Mouse (Mus musculus) midbrain, postnatal 0 days (tissue): ENCODE measurements around the gene Aip. TPM values are rescaled to one million over a fixed set of nuclear protein-coding genes. Genes with fewer than 3 reads are reported as not detected.

Experiments
- ATAC-seq: fragments of 200-750 bp; cut with Nextera tagmentation; 2 replicates; pipeline ENCODE4 v1.8.0; 2017; ENCODE audit warnings: moderate number of reproducible peaks, mild to moderate bottlenecking, moderate TSS enrichment, moderate library complexity; ENCODE audit not compliant: low FRiP score
- DNase-seq: peaks from one replicate; pipeline ENCODE4 v3.0.0-alpha.2; 2015; ENCODE audit warnings: low spot score
- H3K27ac ChIP-seq: fragments of 300-500 bp; sonication (generic); 2 replicates; pipeline ENCODE4 v1.5.1; 2014; ENCODE audit warnings: low read depth, mild to moderate bottlenecking, low read length, mixed read lengths
- H3K27me3 ChIP-seq: fragments of 300-500 bp; sonication (generic); 2 replicates; pipeline ENCODE4 v1.6.1; 2014; ENCODE audit warnings: low read length, control low read depth, mixed read lengths; ENCODE audit not compliant: insufficient read depth
- H3K36me3 ChIP-seq: fragments of 300-500 bp; sonication (generic); 2 replicates; pipeline ENCODE4 v1.6.1; 2014; ENCODE audit warnings: low read length, control low read depth, mixed read lengths; ENCODE audit not compliant: insufficient read depth
- H3K4me1 ChIP-seq: fragments of 300-500 bp; sonication (generic); 2 replicates; pipeline ENCODE4 v1.6.1; 2014; ENCODE audit warnings: mild to moderate bottlenecking, control low read depth, antibody characterized with exemption, low read length, mixed read lengths; ENCODE audit not compliant: insufficient read depth
- H3K4me2 ChIP-seq: fragments of 300-500 bp; sonication (generic); 2 replicates; pipeline ENCODE4 v1.6.1; 2014; ENCODE audit warnings: low read depth, mild to moderate bottlenecking, low read length, mixed read lengths; ENCODE audit not compliant: poor library complexity, severe bottlenecking
- H3K4me3 ChIP-seq: fragments of 300-500 bp; sonication (generic); 2 replicates; pipeline ENCODE4 v1.5.1; 2014; ENCODE audit warnings: low read depth, mild to moderate bottlenecking, low read length, moderate library complexity
- H3K9ac ChIP-seq: fragments of 300-500 bp; sonication (generic); replicated peaks from 2 replicates; pipeline ENCODE4 v1.6.1; 2014; ENCODE audit warnings: mild to moderate bottlenecking, low read length, moderate library complexity, mixed read lengths; ENCODE audit not compliant: poor library complexity, severe bottlenecking
- H3K9me3 ChIP-seq: fragments of 300-500 bp; sonication (generic); 2 replicates; pipeline ENCODE4 v1.6.1; 2016; ENCODE audit warnings: low read length, control low read depth
- CTCF ChIP-seq: IDR thresholded peaks from 2 replicates; pipeline ENCODE4 v1.5.1; 2016; ENCODE audit warnings: antibody characterized with exemption, mild to moderate bottlenecking
- WGBS: fragments of 180-500 bp; shearing (Covaris S2); extraction: QIAGEN DNeasy Blood & Tissue Kit; methylation state at CpG from one replicate; pipeline ENCODE4 v1.1.7; 2014; 5-methylcytosine and 5-hydroxymethylcytosine counted together
- polyA plus RNA-seq: library from polyadenylated mRNA; unstranded; fragments of >200 nt; fragmentation: Nextera tagmentation; extraction: Ambion mirVana; gene quantifications from 2 replicates; pipeline ENCODE4 v1.2.1, GENCODE M21; 2015
- total RNA-seq: library from RNA; depleted of rRNA; stranded (reverse); fragments of >200 nt; gene quantifications from 2 replicates; pipeline ENCODE4 v1.2.3, GENCODE M21; 2014; rRNA removed

Gene Aip
- total RNA-seq: 29.8 and 49.9 TPM in 2 replicates
- 87.7 and 97.6 TPM in 2 replicates for polyA plus RNA-seq

- peak within 1 kb of the TSS; percentile 86 for H3K9ac ChIP-seq
- TF ChIP-seq CTCF: peak; percentile 77
- WGBS: under 1% methylated on average over 62 of the region's 64 CpGs
- DNase-seq: peak; percentile 98
- H3K36me3 ChIP-seq: peaks cover 18% of the 10 kb centered on the region
- no peaks in the 10 kb centered on the region for H3K9me3 ChIP-seq
- peak within 1 kb of the TSS; percentile 58 for H3K4me2 ChIP-seq
- H3K4me3 ChIP-seq: peak within 1 kb of the TSS; percentile 76
- H3K4me1 ChIP-seq: peaks cover 12% of the 10 kb centered on the region; the same call in 1 of the 2 replicates
- H3K27ac ChIP-seq: peak within 1 kb of the TSS; percentile 75
- peak; percentile 92 for ATAC-seq
- no peaks in the 10 kb centered on the region for H3K27me3 ChIP-seq
These were observed at the start of gene Aip for GRCm38 (mm10) chr19:4125741-4126696. Aip (minus strand) TSS chr19:4125858.

- no peak overlapping the region for H3K4me3 ChIP-seq
- H3K36me3 ChIP-seq: no peaks in the 10 kb centered on the region
- H3K4me2 ChIP-seq: no peak overlapping the region
- DNase-seq: no peak
- no peak for ATAC-seq
- H3K9ac ChIP-seq: 0 out of 2 replicates have a peak overlapping the region, but pooled peaks have one; percentile 13
- H3K9me3 ChIP-seq: no peaks in the 10 kb centered on the region
- H3K27ac ChIP-seq: no peak overlapping the region
- 56% methylated on average over 11 of the region's 11 CpGs for WGBS
- H3K27me3 ChIP-seq: no peaks in the 10 kb centered on the region
- no peaks in the 10 kb centered on the region for H3K4me1 ChIP-seq
- TF ChIP-seq CTCF: peak; percentile 15; the same call in 1 of the 2 replicates
These were observed 47.3 kb upstream of the Aip start for GRCm38 (mm10) chr19:4172925-4173324.

- DNase-seq: no peak
- H3K9ac ChIP-seq: no peak overlapping the region
- TF ChIP-seq CTCF: no peak
These were observed 46.0 kb upstream of the Aip start for GRCm38 (mm10) chr19:4171393-4172290.

GRCm38 (mm10) chr19:4170723-4171392, 45.2 kb upstream of the Aip start:
- WGBS: 93% methylated on average over 10 of the region's 10 CpGs
- ATAC-seq: no peak
- no peak overlapping the region for H3K4me3 ChIP-seq
- DNase-seq: no peak
- no peaks in the 10 kb centered on the region for H3K36me3 ChIP-seq
- no peak overlapping the region for H3K4me2 ChIP-seq
- no peaks in the 10 kb centered on the region for H3K27me3 ChIP-seq
- no peaks in the 10 kb centered on the region for H3K4me1 ChIP-seq
- no peak overlapping the region for H3K9ac ChIP-seq
- no peak overlapping the region for H3K27ac ChIP-seq
- H3K9me3 ChIP-seq: no peaks in the 10 kb centered on the region
- TF ChIP-seq CTCF: 0 out of 2 replicates have a peak, but pooled peaks have one; percentile 5

More at GRCm38 (mm10) chr19:4171393-4172290, 46.0 kb upstream of the Aip start:
- Histone ChIP-seq H3K4me2 (no peak overlapping the region), H3K4me1 (no peaks in the 10 kb centered on the region), H3K9me3 (no peaks in the 10 kb centered on the region), H3K27me3 (no peaks in the 10 kb centered on the region), H3K36me3 (no peaks in the 10 kb centered on the region), H3K27ac (no peak overlapping the region), H3K4me3 (no peak overlapping the region)
- 64% methylated on average over 13 of the region's 13 CpGs for WGBS
- ATAC-seq: no peak

- Histone ChIP-seq H3K9ac (peak overlapping the region; percentile 80), H3K9me3 (no peaks in the 10 kb centered on the region), H3K4me1 (no peaks in the 10 kb centered on the region), H3K4me2 (peak overlapping the region; percentile 75), H3K27me3 (no peaks in the 10 kb centered on the region), H3K36me3 (0 out of 2 replicates have a peak, but pooled peaks cover under 1% of the 10 kb centered on the region), H3K27ac (peak overlapping the region; percentile 91), H3K4me3 (peak overlapping the region; percentile 41)
- ATAC-seq (peak; percentile 51), DNase-seq (no peak)
- TF ChIP-seq CTCF: no peak
- 7% methylated on average over 27 of the region's 27 CpGs for WGBS
These were observed 44.2 kb upstream of the Aip start for GRCm38 (mm10) chr19:4169810-4170209.
